Mouse (Mus musculus) thymus, adult 18-20 months (tissue): ENCODE data around the gene Rpusd3.

ENCODE experiments used
- DNase-seq, 2 experiments: peaks; one replicate each; pipeline ENCODE4 v3.0.0; 2022; ENCODE audit warnings: mixed read lengths in 2 of 2

Gene Rpusd3

GRCm38 (mm10) chr6:113428006-113428405, 8.9 kb upstream of the Rpusd3 start:
- no peak for DNase-seq

DNA sequence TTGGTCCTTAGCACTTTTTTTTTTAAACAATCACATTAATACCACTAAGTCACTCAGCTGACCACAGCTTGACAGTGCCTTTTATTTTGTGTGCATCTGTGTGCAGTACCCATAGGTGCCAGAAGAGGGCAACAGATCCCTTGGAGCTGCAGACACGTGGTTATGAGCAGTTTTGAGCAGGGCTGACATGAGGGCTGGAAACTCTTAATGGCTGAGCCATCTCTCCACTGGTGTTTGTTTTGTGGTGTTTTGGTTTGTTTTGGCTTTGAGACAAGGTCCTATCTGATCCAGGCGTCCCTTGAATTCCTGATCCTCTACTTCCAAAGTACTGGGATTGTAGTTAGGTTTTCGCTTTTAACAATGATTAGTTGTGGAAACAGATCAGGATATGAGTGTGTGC, 8.3 kb upstream of the Rpusd3 start:
- DNase-seq: no peak

GRCm38 (mm10) chr6:113426696-113427095, 7.6 kb upstream of the Rpusd3 start:
- no peak for DNase-seq

DNA sequence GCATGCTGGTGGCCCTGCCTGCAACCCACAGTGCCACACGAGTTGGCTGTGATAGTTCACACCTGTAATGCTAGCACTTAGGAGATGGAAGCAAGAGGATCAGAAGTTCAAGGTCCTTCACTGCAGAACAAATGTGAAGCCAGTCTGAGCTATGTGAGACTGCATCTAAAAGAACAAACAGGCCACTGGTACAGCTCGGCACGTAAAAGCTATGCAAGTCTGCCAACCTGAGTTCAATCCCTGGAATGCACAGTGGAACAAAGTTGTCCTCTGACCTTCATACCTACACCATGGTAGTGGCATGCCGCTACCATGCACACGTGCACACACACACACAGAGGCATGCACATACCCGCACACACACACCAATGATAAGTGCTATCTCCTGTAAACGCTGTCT, 5.0 kb upstream of the Rpusd3 start:
- DNase-seq: no peak

GRCm38 (mm10) chr6:113423000-113423399, 3.9 kb upstream of the Rpusd3 start:
- no peak for DNase-seq

GRCm38 (mm10) chr6:113418441-113419198, 520 bp downstream of the Rpusd3 start:
- no peak for DNase-seq

GRCm38 (mm10) chr6:113416416-113416815, 2.7 kb downstream of the Rpusd3 start:
- DNase-seq: no peak

- no peak for DNase-seq
Observed at GRCm38 (mm10) chr6:113410001-113410400, 9.1 kb downstream of the Rpusd3 start.

DNA sequence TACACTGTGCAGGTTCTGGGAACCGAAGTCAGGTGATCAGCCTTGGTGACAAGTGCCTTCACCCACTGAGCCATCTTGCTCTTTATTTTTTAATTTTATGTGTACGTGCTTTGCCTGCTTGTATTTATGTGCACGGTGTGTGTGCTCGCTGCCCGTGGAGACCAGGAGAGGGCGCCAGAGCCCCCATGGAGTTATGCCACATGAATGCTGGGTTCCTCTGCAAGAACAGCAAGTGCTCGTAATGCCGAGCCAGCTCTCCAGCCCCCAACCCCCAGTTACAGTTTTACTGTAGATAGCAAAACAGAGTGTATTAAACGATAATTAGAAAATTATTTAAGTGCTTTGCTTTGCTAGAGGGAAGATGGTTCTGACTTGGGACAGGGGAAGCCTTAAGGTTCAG, 12.5 kb downstream of the Rpusd3 start:
- DNase-seq: no peak

GRCm38 (mm10) chr6:113405483-113405882, 13.7 kb downstream of the Rpusd3 start:
- DNase-seq: no peak

- no peak for DNase-seq
Observed at GRCm38 (mm10) chr6:113404649-113405448, 14.3 kb downstream of the Rpusd3 start.

DNA sequence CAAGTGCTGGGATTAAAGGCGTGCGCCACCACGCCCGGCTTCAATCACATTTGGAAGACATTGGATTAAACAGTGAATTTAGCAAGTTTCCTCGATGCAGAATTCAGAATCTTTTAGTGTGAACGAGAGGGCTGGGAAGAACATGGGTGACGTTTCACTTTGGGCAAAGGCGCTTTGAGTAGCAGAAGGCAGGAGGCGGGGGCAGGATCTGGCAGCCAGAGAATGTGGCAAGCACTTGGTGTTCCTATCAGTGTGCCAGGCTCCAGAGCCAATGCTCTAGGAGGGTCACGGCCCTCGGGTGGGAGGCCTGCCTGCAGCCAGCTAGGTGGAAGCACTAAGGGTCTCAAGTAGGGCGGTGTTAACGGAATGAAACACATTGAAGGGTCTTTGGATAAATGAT, 17.0 kb downstream of the Rpusd3 start:
- DNase-seq: no peak

DNA sequence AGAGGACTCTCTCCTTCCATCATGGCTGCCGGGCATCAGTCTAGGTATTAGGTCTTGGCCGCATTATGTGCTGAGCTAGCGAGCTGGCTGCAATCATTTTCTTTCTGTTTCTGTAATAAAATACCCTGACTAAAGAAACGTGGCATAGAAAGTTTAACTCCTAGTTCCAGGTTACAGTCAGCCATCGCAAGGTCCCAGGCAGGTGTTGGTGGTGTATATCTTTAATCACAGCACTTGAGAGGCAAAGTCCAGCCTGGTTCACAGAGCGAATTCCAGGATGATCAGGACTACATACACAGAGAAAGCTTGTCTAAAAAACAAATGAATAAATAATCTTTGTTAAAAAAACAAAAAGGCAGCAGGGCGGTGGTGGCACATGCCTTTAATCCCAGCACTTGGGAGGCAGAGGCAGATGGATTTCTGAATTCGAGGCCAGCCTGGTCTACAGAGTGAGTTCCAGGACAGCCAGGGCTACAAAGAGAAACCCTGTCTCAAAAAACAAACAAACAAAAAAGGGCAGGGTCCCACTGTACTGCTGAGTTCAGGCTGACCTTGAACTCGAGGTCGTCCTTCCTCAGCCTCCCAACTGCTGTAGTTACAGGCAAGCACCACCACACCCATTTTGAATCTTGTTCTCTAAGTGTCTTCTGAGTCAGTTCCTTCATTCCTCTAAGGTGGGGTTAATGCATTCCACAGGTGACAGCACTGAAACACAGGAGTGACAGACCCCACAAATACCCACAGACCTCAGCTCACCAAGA, 22.7 kb downstream of the Rpusd3 start:
- no peak for DNase-seq

- DNase-seq: no peak
Observed at GRCm38 (mm10) chr6:113395501-113395900, 23.6 kb downstream of the Rpusd3 start.

- DNase-seq: no peak
Observed at GRCm38 (mm10) chr6:113394811-113395210, 24.3 kb downstream of the Rpusd3 start.

DNA sequence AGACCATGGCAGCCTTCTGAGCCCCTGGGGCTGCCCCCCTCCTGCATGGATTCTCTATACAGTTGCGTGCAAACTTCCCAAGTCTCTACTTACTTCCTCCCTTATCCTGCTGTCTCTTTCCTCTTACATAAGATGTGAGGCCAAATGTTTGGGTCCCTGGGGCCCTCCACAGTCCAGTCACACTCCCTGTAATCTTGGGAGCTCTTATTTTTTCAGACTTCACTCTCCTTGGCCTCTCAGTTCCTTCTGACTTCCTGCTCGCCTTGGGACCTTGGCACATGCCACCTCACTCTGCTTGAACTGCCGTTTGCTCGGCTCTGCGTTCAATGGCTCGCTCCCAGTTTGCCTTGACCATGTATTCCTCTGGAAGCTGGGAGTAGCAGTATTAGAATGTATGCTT, 25.2 kb downstream of the Rpusd3 start:
- DNase-seq: no peak

DNA sequence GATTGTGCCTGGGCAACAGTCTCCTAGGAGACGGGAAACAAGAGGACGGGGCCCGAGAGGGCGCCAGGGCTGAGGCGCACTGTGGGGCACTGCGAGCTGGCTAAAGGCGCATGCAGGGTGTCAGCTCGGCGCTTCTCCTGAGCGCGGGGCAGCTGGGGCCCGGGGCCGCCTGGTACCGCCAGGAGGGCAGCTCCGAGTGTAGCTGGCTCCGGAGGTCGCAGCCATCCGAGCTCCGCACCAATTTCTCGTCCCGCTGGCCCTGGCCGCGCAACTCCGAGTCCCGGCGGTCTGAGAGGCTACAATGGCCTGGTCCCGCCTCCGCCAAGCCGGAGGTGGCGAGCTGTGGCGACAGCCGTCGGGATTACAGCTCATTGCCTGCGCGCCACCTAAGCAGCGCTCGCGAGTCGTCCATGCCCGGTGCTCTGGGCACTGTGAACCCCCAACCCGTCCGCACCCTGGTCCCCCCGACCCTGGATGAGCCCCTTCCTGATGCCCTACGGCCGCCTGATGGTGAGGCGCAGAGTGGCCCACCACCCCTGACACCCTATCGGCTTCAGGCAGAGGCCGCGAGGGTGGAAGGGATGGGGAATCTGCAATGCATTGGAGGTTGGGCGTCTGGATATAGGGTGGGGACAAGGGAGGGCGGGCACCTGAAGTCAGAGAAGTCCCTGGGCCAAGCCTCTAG, 26.6 kb downstream of the Rpusd3 start:
- no peak for DNase-seq

DNA sequence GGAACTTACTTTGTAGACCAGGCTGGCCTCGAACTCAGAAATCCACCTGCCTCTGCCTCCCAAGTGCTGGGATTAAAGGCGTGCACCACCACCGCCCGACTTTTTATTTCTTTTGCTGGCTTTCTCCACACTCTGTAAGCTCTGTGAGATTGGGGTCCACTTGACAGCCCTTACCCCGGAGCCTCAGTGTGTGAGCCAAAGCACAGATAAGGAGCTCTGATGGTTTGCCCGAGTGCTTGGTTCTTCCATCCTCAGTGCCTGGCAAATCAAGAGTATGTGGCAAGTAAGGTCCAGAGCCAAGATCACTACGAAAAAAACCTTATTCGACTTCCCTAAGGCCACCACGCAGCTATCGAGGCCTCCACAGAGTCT, 27.1 kb downstream of the Rpusd3 start:
- no peak for DNase-seq

GRCm38 (mm10) chr6:113390715-113391114, 28.4 kb downstream of the Rpusd3 start:
- no peak for DNase-seq

DNA sequence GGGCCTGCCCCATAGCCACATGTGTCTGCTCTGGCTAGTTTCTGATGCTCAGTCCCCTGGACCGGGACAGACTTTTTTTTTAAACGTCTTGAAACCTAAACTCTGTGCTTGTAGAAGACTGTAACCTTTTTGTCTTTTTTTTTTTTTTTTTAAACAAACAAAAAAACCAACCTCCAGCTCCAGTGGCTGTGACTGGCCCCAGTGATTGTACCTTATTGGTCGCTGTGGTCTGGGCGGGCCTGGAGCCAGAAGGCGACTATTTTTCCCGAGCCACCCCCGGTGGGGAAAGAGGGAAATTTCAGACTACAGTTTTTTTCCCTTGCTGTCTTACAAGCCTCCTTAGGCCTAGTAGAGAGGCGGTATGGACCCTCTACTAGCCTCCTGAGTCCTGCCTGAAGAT, 30.2 kb downstream of the Rpusd3 start, which contains the start of gene Ttll3:
Gene Ttll3 (plus strand): TSS at position 301 of the 400 bp plus-strand sequence.
- DNase-seq: no peak

GRCm38 (mm10) chr6:113386025-113386424, 33.1 kb downstream of the Rpusd3 start:
- DNase-seq: no peak

DNA sequence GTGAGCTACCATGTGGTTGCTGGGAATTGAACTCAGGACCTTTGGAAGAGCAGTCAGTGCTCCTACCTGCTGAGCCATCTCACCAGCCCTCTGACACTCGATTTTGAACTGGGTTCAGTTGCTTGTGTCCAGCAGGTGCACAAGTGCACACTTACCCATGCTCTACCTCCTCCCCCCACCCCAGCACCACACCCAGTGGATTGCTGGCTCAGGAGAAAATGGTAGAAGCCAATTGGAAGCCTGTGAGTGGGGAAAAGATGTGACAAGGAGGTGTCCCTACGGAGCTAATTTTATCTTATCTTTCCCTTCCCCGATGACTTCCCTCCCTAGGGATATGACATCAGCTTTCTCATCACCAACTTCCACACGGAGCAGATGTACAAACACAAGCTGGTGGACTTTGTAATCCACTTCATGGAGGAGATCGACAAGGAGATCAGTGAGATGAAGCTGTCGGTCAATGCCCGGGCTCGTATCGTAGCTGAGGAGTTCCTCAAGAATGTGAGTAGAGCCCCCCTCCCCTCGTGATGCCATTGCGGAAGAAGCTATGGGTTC, 33.9 kb downstream of the Rpusd3 start:
- DNase-seq: no peak
